7 mouse cellular contexts compared by ENCODE assay signal in genomic region chr10:4334039-4334683, GRCm38 (mm10). TPM values are rescaled to one million over a fixed set of nuclear protein-coding genes. Genes with fewer than 3 reads are reported as not detected.
DNase-seq lines count a peak whose midpoint lies in the region; ATAC-seq and TF ChIP-seq lines count a peak whose summit lies in the region.

No protein-coding gene starts in this region.

- peak; percentile 52; the same call in 1 of the 2 replicates for TF ChIP-seq POLR2A in spleen, adult 2 months (IDR thresholded peaks at IDR 0.05; ENCODE audit: low read depth, low read length)

- ATAC-seq in limb, embryonic 12.5 days (ENCODE audit: insufficient number of reproducible peaks, insufficient read depth, low FRiP score, low TSS enrichment, low read depth): peak; percentile 75
- peak; percentile 75 for ATAC-seq in midbrain, embryonic 14.5 days (ENCODE audit: low FRiP score, low TSS enrichment)

- peak; percentile 94 for DNase-seq in adrenal gland, postnatal 14 days
- peak; percentile 91 for DNase-seq in embryonic facial prominence, embryonic 10.5 days (ENCODE audit: low spot score)
- DNase-seq in heart, adult 11 months: peak; percentile 99
- DNase-seq in kidney, adult 11 months: peak; percentile 84
- peak; percentile 65 for DNase-seq in midbrain, embryonic 14.5 days
- peak; percentile 66 to 88 for DNase-seq in spleen, adult 2 months (ENCODE audit: low read depth in 1 of 2, low spot score in 2 of 2)

- H3K9me3 ChIP-seq in embryonic facial prominence, embryonic 10.5 days: no peaks in the 10 kb centered on the region
- H3K9me3 ChIP-seq in limb, embryonic 12.5 days: no peaks in the 10 kb centered on the region
- no peaks in the 10 kb centered on the region for H3K9me3 ChIP-seq in midbrain, embryonic 14.5 days (ENCODE audit: control insufficient read depth, low read length)

- 0 out of 2 replicates have a peak overlapping the region, but pooled peaks have one; percentile 12 for H3K9ac ChIP-seq in limb, embryonic 12.5 days (replicated peaks)
- peak overlapping the region; percentile 20; the same call in 1 of the 2 replicates for H3K9ac ChIP-seq in midbrain, embryonic 14.5 days (replicated peaks; ENCODE audit: low read length)

- no peaks in the 10 kb centered on the region for H3K27me3 ChIP-seq in embryonic facial prominence, embryonic 10.5 days (replicated peaks; ENCODE audit: low read depth, poor library complexity, severe bottlenecking)
- no peaks in the 10 kb centered on the region for H3K27me3 ChIP-seq in limb, embryonic 12.5 days
- H3K27me3 ChIP-seq in midbrain, embryonic 14.5 days (ENCODE audit: control insufficient read depth, insufficient read depth, low read length): no peaks in the 10 kb centered on the region
- no peaks in the 10 kb centered on the region for H3K27me3 ChIP-seq in spleen, adult 2 months (ENCODE audit: control insufficient read depth, insufficient read depth, low read length)

- H3K36me3 ChIP-seq in embryonic facial prominence, embryonic 10.5 days (replicated peaks): no peaks in the 10 kb centered on the region
- no peaks in the 10 kb centered on the region for H3K36me3 ChIP-seq in limb, embryonic 12.5 days
- no peaks in the 10 kb centered on the region for H3K36me3 ChIP-seq in midbrain, embryonic 14.5 days (ENCODE audit: control insufficient read depth, insufficient read depth, low read length)
- H3K36me3 ChIP-seq in spleen, adult 2 months (ENCODE audit: control insufficient read depth, insufficient read depth, low read length): no peaks in the 10 kb centered on the region

- TF ChIP-seq CTCF in spleen, adult 2 months (IDR thresholded peaks at IDR 0.05; ENCODE audit: extremely low read depth, insufficient read depth, insufficient read length, insufficient replicate concordance): no peak

- H3K4me3 ChIP-seq in embryonic facial prominence, embryonic 10.5 days: peak overlapping the region; percentile 56
- H3K4me3 ChIP-seq in limb, embryonic 12.5 days (replicated peaks): peak overlapping the region; percentile 37
- peak overlapping the region; percentile 28 for H3K4me3 ChIP-seq in midbrain, embryonic 14.5 days (replicated peaks; ENCODE audit: low read depth, low read length)
- H3K4me3 ChIP-seq in spleen, adult 2 months (ENCODE audit: extremely low read depth, insufficient read depth, insufficient read length): peak overlapping the region; percentile 69

- WGBS in embryonic facial prominence, embryonic 10.5 days: 8% methylated on average over 27 of the region's 27 CpGs
- 6% methylated on average over 27 of the region's 27 CpGs for WGBS in limb, embryonic 12.5 days
- WGBS in midbrain, embryonic 14.5 days: 10% methylated on average over 27 of the region's 27 CpGs
- 2% methylated on average over 27 of the region's 27 CpGs for WGBS in spleen, adult 2 months

- peaks cover 31% of the 10 kb centered on the region for H3K4me1 ChIP-seq in embryonic facial prominence, embryonic 10.5 days
- H3K4me1 ChIP-seq in limb, embryonic 12.5 days (replicated peaks): peaks cover 19% of the 10 kb centered on the region
- peaks cover 8% of the 10 kb centered on the region for H3K4me1 ChIP-seq in midbrain, embryonic 14.5 days (ENCODE audit: control insufficient read depth, insufficient read depth, low read length)
- no peaks in the 10 kb centered on the region for H3K4me1 ChIP-seq in spleen, adult 2 months (ENCODE audit: control insufficient read depth, insufficient read depth, insufficient read length)

- H3K4me2 ChIP-seq in limb, embryonic 12.5 days: peak overlapping the region; percentile 56
- peak overlapping the region; percentile 61 for H3K4me2 ChIP-seq in midbrain, embryonic 14.5 days (ENCODE audit: low read length)

- peak overlapping the region; percentile 35; the same call in 1 of the 2 replicates for H3K27ac ChIP-seq in embryonic facial prominence, embryonic 10.5 days (replicated peaks)
- 0 out of 2 replicates have a peak overlapping the region, but pooled peaks have one; percentile 7 for H3K27ac ChIP-seq in limb, embryonic 12.5 days
- H3K27ac ChIP-seq in midbrain, embryonic 14.5 days (replicated peaks; ENCODE audit: low read depth, low read length): no peak overlapping the region
- H3K27ac ChIP-seq in spleen, adult 2 months (ENCODE audit: insufficient read depth, low read length): peak overlapping the region; percentile 62

RNA-seq across cellular contexts. Expression of gene Zbtb2, which starts 53.7 kb away (rescaled TPM):
- total RNA-seq in adrenal gland, postnatal 14 days (2021): 11.7 and 12.3 TPM in 2 replicates
- 18.8 and 22.7 TPM in 2 replicates for polyA plus RNA-seq in embryonic facial prominence, embryonic 10.5 days (2016; fragmentation: Nextera tagmentation; extraction: Ambion mirVana)
- 18.8 TPM in 2 replicates for polyA plus RNA-seq in limb, embryonic 12.5 days (2016; fragmentation: Nextera tagmentation; extraction: Ambion mirVana)
- polyA plus RNA-seq in midbrain, embryonic 14.5 days (2014; fragmentation: Nextera tagmentation; extraction: Ambion mirVana): 12.7 and 17.5 TPM in 2 replicates
- polyA plus RNA-seq in spleen, adult 2 months (2012; rRNA removed): 10.3 and 10.9 TPM in 2 replicates
